Mouse (Mus musculus) spleen, postnatal 10 days (tissue): ENCODE measurements around the gene Dpy30.

ENCODE experiments used
- DNase-seq, 2 experiments: peaks; one replicate each; pipeline ENCODE4 v3.0.0; 2021 to 2022; ENCODE audit warnings: low spot score in 2 of 2

The Dpy30 gene

DNA sequence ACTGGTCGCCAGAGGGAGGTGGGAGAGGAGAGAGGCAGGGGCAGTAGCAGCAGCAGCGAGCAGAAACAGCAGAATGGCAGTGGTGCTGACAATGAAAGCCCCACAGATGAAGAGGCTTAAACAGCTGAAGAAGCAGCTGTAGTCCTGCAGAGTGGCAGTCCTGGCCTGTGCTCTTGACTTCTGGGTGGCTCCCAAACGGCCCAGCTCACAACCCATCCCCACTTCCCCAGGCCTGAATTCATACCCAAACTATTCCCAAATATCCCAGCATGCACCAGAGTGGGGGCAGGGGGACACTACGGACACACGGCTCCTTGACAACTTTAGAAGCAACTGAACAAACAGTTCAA is 58.6 kb downstream of the Dpy30 start:
- no peak for DNase-seq

- DNase-seq: no peak
These were observed 59.2 kb downstream of the Dpy30 start for GRCm38 (mm10) chr17:74264333-74265155.

DNA sequence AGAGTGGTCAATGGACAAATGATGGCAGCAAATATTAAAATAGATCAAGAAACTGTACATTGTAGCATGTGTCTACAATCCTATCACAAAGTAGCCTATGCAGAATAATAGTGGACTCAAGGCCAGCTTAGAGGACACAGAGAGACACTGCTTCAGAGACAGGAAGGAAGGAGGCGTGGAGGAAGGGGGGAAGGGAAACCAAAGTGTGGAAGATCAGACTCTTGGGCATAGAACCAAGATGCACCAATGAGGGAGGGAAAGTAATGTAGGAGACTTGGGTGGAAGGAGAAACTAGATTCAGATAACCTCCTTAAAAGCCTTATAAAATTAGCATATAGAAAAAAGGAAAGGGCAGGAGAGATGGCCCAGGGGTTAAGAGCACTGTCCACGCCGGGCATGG is 61.3 kb downstream of the Dpy30 start:
- DNase-seq: no peak
